Mouse (Mus musculus) spleen, adult 2 months (tissue): ENCODE data around the gene Hoxa2. TPM values are rescaled to one million over a fixed set of nuclear protein-coding genes. Genes with fewer than 3 reads are reported as not detected.

Experiments
- DNase-seq, 2 experiments: peaks; one replicate each; pipeline versions ENCODE4 v3.0.0 to v3.0.0-alpha.2; 2012 to 2021; ENCODE audit warnings: low spot score in 2 of 2, low read depth in 1 of 2
- H3K27ac ChIP-seq: fragments of 200-500 bp; 2 replicates; pipeline ENCODE4 v1.5.1; 2012; ENCODE audit warnings: low read length, inconsistent platforms; ENCODE audit not compliant: insufficient read depth
- H3K27me3 ChIP-seq: fragments of 200-500 bp; 2 replicates; pipeline ENCODE4 v1.6.1; 2012; ENCODE audit warnings: mild to moderate bottlenecking, moderate library complexity, low read length, inconsistent platforms; ENCODE audit not compliant: control insufficient read depth, insufficient read depth
- H3K36me3 ChIP-seq: fragments of 200-500 bp; 2 replicates; pipeline ENCODE4 v1.6.1; 2012; ENCODE audit warnings: mild to moderate bottlenecking, low read length, inconsistent platforms; ENCODE audit not compliant: control insufficient read depth, insufficient read depth
- H3K4me1 ChIP-seq: fragments of 200-500 bp; 2 replicates; pipeline ENCODE4 v1.6.1; 2011; ENCODE audit warnings: inconsistent platforms; ENCODE audit not compliant: control insufficient read depth, insufficient read depth, insufficient read length
- H3K4me3 ChIP-seq: fragments of 200-500 bp; 2 replicates; pipeline ENCODE4 v1.5.1; 2011; ENCODE audit warnings: mild to moderate bottlenecking, inconsistent platforms; ENCODE audit not compliant: insufficient read depth, insufficient read length; ENCODE audit errors: extremely low read depth
- CTCF ChIP-seq: fragments of 200-500 bp; IDR thresholded peaks from 2 replicates; pipeline ENCODE4 v1.5.1; 2011; ENCODE audit warnings: mild to moderate bottlenecking, inconsistent platforms; ENCODE audit not compliant: insufficient read depth, insufficient read length, insufficient replicate concordance; ENCODE audit errors: extremely low read depth
- POLR2A ChIP-seq: fragments of 200-500 bp; IDR thresholded peaks from 2 replicates; pipeline ENCODE4 v1.6.1; 2011; ENCODE audit warnings: low read depth, low read length, inconsistent platforms
- WGBS: fragments of 180-500 bp; shearing (Covaris S2); methylation state at CpG from one replicate; pipeline ENCODE4 v1.1.7; 2018; 5-methylcytosine and 5-hydroxymethylcytosine counted together
- polyA plus RNA-seq: library from polyadenylated mRNA; depleted of rRNA; stranded (reverse); fragments of >200 nt; gene quantifications from 2 replicates; pipeline ENCODE4 v1.2.3, GENCODE M21; 2012

Gene Hoxa2
- polyA plus RNA-seq, 1 experiment: 0.27 TPM

GRCm38 (mm10) chr6:52205638-52206621, 41.3 kb upstream of the Hoxa2 start:
- no peak for DNase-seq
- peaks cover 8% of the 10 kb centered on the region for H3K27me3 ChIP-seq
- no peak overlapping the region for H3K4me3 ChIP-seq
- H3K27ac ChIP-seq: no peak overlapping the region
- H3K4me1 ChIP-seq: 0 out of 2 replicates have a peak, but pooled peaks cover 2% of the 10 kb centered on the region
- H3K36me3 ChIP-seq: no peaks in the 10 kb centered on the region
- WGBS: 89% methylated on average over 55 of the region's 55 CpGs
- TF ChIP-seq CTCF (no peak), POLR2A (no peak)

- Histone ChIP-seq H3K36me3 (no peaks in the 10 kb centered on the region), H3K4me1 (0 out of 2 replicates have a peak, but pooled peaks cover 2% of the 10 kb centered on the region), H3K4me3 (no peak overlapping the region), H3K27ac (no peak overlapping the region), H3K27me3 (peaks cover 8% of the 10 kb centered on the region)
- WGBS: 86% methylated on average over 14 of the region's 14 CpGs
- TF ChIP-seq CTCF: no peak
- no peak for TF ChIP-seq POLR2A
- DNase-seq: no peak
Measured at GRCm38 (mm10) chr6:52205221-52205620, 40.6 kb upstream of the Hoxa2 start.

DNA sequence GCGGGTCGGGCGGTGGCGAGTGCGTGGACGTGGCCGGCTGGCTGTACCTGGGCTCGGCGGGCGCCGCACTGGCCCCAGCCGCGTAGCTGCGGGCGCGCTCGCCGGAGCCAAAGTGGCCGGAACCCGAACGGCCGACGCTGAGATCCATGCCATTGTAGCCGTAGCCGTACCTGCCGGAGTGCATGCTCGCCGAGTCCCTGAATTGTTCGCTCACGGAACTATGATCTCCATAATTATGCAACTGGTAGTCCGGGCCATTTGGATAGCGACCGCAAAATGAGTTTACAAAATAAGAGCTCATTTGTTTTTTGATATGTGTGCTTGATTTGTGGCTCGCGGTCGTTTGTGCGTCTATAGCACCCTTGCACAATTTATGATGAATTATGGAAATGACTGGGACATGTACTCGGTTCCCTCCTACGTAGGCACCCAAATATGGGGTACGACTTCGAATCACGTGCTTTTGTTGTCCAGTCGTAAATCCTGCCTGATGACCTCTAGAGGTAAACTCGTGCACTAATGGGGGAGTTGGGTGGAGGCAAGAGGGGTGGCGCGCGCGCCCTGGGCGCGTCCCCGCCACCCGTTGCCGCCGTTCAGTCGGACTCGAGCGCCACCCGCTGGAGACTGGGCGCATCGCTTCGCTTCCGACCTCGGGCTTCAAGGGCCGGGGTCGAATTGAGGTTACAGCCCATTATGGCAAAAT, 39.6 kb upstream of the Hoxa2 start, which contains the start of gene Hoxa5:
Gene Hoxa5, minus strand, starts transcription at position 538 of the 703 bp plus-strand sequence.
- Histone ChIP-seq H3K27me3 (peaks cover 4% of the 10 kb centered on the region), H3K36me3 (no peaks in the 10 kb centered on the region), H3K4me1 (0 out of 2 replicates have a peak, but pooled peaks cover 2% of the 10 kb centered on the region), H3K4me3 (peak within 1 kb of the TSS; percentile 38), H3K27ac (peak within 1 kb of the TSS; percentile 22; the same call in 1 of the 2 replicates)
- 80% methylated on average over 65 of the region's 65 CpGs for WGBS
- TF ChIP-seq POLR2A: no peak
- 0 out of 2 replicates have a peak, but pooled peaks have one; percentile 7 for TF ChIP-seq CTCF
- DNase-seq: no peak

- H3K27me3 ChIP-seq: peaks cover 3% of the 10 kb centered on the region
- 80% methylated on average over 46 of the region's 46 CpGs for WGBS
Measured at GRCm38 (mm10) chr6:52203371-52204049, 38.9 kb upstream of the Hoxa2 start.

DNA sequence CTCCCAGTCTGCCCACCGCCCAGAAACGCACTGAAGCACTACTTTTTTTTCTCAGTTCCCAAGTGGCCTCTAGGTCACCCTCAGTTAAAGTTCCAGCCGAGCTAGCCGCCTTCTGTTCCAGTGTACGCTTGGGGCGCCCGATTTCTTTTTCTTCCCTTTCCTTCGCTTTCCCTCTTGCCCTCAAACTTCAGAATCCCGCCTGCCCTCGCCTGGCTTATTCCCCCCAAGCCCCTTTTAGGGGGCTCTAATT, 38.4 kb upstream of the Hoxa2 start:
- Histone ChIP-seq H3K36me3 (no peaks in the 10 kb centered on the region), H3K27ac (no peak overlapping the region), H3K27me3 (peaks cover 3% of the 10 kb centered on the region), H3K4me3 (peak overlapping the region; percentile 8), H3K4me1 (0 out of 2 replicates have a peak, but pooled peaks cover 2% of the 10 kb centered on the region)
- TF ChIP-seq CTCF (no peak), POLR2A (no peak)
- no peak for DNase-seq
- WGBS: 87% methylated on average over 10 of the region's 10 CpGs

More at GRCm38 (mm10) chr6:52203371-52204049, 38.9 kb upstream of the Hoxa2 start:
- no peaks in the 10 kb centered on the region for H3K36me3 ChIP-seq
- H3K4me1 ChIP-seq: 0 out of 2 replicates have a peak, but pooled peaks cover 2% of the 10 kb centered on the region
- DNase-seq: no peak
- no peak for TF ChIP-seq POLR2A
- TF ChIP-seq CTCF: no peak
- H3K27ac ChIP-seq: peak overlapping the region; percentile 22; the same call in 1 of the 2 replicates
- peak overlapping the region; percentile 38; the same call in 1 of the 2 replicates for H3K4me3 ChIP-seq
